Mouse (Mus musculus) bone marrow macrophage, adult 2 months (primary cell): Measurements from ENCODE around the gene Plvap.
A peak's percentile ranks its signal among the peaks of the same experiment; 100 is the strongest.

Experiments used
- CTCF ChIP-seq: IDR thresholded peaks from 2 replicates; pipeline ENCODE4 v1.5.1; 2012; ENCODE audit warnings: low read depth, mild to moderate bottlenecking, low read length, moderate library complexity
- POLR2A ChIP-seq: IDR thresholded peaks from 2 replicates; pipeline ENCODE4 v1.6.1; 2012; ENCODE audit warnings: mild to moderate bottlenecking, low read depth, low read length, borderline replicate concordance

DNA sequence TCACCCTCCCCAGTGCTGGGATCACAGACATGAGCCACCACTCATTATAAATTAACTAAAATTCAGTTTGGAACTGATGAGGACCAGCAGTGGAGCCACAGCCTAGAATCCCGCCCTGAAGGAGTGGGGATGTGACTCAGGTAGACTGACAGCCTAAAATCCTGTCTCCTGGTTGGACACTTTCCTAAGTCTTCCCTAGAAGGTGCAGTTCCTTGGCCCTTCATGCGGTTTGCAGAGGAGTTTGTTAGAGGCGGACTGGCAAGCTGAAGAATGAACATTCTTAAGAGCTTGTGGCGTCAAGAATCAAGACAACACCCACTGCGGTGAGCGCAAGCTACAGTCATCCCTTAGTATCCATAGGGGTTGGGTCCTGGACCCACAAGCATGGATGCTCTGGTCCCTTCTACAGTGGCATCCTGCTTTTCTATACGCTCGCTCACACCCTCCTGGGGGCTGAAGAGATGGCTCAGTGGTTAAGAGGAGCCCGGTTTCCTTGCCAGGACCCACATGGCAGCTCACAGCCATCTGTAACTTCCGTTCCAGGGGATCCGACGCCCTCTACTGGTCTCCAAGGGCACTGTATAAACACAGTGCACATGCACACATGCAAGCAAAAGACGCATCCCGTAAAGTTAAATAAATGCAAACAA lies 34.2 kb downstream of the Plvap start:
- TF ChIP-seq POLR2A, result no peak
- peak; percentile 68 for TF ChIP-seq CTCF
